Mouse (Mus musculus) granulocyte monocyte progenitor cell, adult 5-6 weeks (primary cell): ENCODE data around the gene Entpd8. TPM values are rescaled to one million over a fixed set of nuclear protein-coding genes. Genes with fewer than 3 reads are reported as not detected.

Experiments used
- ATAC-seq: replicated peaks from 2 replicates; pipeline ENCODE4 v1.8.0; 2016; ENCODE audit warnings: mild to moderate bottlenecking, moderate TSS enrichment, inconsistent platforms; ENCODE audit not compliant: poor library complexity, severe bottlenecking
- total RNA-seq, 2 experiments: library from RNA; stranded (forward) in 1 of 2; stranded (reverse) in 1 of 2; fragments of 200-712, 200-1000 nt in 1 of 2; fragments of >200 nt in 1 of 2; fragmentation: Nextera tagmentation in 1 of 2; gene quantifications; 2 replicates each; pipeline ENCODE4 v1.2.3; 2014 to 2017

The Entpd8 gene
- total RNA-seq, 2 experiments from 2014 or later, result not detected

- ATAC-seq, result peak; percentile 22; the same call in 1 of the 2 replicates
Observed at GRCm38 (mm10) chr2:25094785-25095108, 14.6 kb downstream of the Entpd8 start.

GRCm38 (mm10) chr2:25095109-25095850, 15.2 kb downstream of the Entpd8 start, which contains the start of gene Noxa1:
Gene Noxa1, minus strand, starts transcription at chr2:25095149.
- peak; percentile 54 for ATAC-seq

GRCm38 (mm10) chr2:25098005-25098615, 18.0 kb downstream of the Entpd8 start:
- ATAC-seq, result no peak

GRCm38 (mm10) chr2:25098956-25099355, 18.9 kb downstream of the Entpd8 start:
- no peak for ATAC-seq

GRCm38 (mm10) chr2:25099703-25100102, 19.6 kb downstream of the Entpd8 start:
- ATAC-seq, result no peak

- no peak for ATAC-seq
Observed at GRCm38 (mm10) chr2:25104122-25104521, 24.0 kb downstream of the Entpd8 start.

GRCm38 (mm10) chr2:25106045-25106444, 25.9 kb downstream of the Entpd8 start:
- ATAC-seq, result no peak

- no peak for ATAC-seq
Observed at GRCm38 (mm10) chr2:25109487-25109886, 29.4 kb downstream of the Entpd8 start.

- no peak for ATAC-seq
Observed at GRCm38 (mm10) chr2:25110505-25111183, 30.5 kb downstream of the Entpd8 start.

- ATAC-seq, result peak; percentile 76
Observed at GRCm38 (mm10) chr2:25111184-25111791, 31.2 kb downstream of the Entpd8 start.

GRCm38 (mm10) chr2:25114308-25114707, 34.2 kb downstream of the Entpd8 start:
- ATAC-seq, result peak; percentile 53

- ATAC-seq, result peak; percentile 72
Observed at GRCm38 (mm10) chr2:25115442-25115841, 35.3 kb downstream of the Entpd8 start.

- ATAC-seq, result no peak
Observed at GRCm38 (mm10) chr2:25120963-25121362, 40.9 kb downstream of the Entpd8 start.

- no peak for ATAC-seq
Observed at GRCm38 (mm10) chr2:25122666-25123065, 42.6 kb downstream of the Entpd8 start.

GRCm38 (mm10) chr2:25123527-25123926, 43.4 kb downstream of the Entpd8 start:
- no peak for ATAC-seq

GRCm38 (mm10) chr2:25124411-25124810, 44.3 kb downstream of the Entpd8 start:
- no peak for ATAC-seq

GRCm38 (mm10) chr2:25125146-25125545, 45.0 kb downstream of the Entpd8 start:
- ATAC-seq, result no peak

- ATAC-seq, result no peak
Observed at GRCm38 (mm10) chr2:25126011-25127010, 46.2 kb downstream of the Entpd8 start.

GRCm38 (mm10) chr2:25127206-25127605, 47.1 kb downstream of the Entpd8 start:
- ATAC-seq, result peak; percentile 52

GRCm38 (mm10) chr2:25128072-25128471, 48.0 kb downstream of the Entpd8 start:
- no peak for ATAC-seq
